Mouse (Mus musculus) lung, embryonic 15.5 days (tissue): Measurements from ENCODE around the gene Arhgap17. TPM values are rescaled to one million over a fixed set of nuclear protein-coding genes. Genes with fewer than 3 reads are reported as not detected.

ENCODE experiments used
- ATAC-seq: fragments of 200-750 bp; cut with Nextera tagmentation; 2 replicates; pipeline ENCODE4 v1.8.0; 2017; ENCODE audit warnings: moderate number of reproducible peaks, borderline replicate concordance; ENCODE audit not compliant: low FRiP score, low TSS enrichment; ENCODE audit errors: extremely low read depth
- H3K27ac ChIP-seq: fragments of 300-500 bp; sonication (generic); 2 replicates; pipeline ENCODE4 v1.5.1; 2015; ENCODE audit warnings: moderate library complexity, mild to moderate bottlenecking, inconsistent platforms
- H3K27me3 ChIP-seq: fragments of 300-500 bp; sonication (generic); 2 replicates; pipeline ENCODE4 v1.6.1; 2015; ENCODE audit warnings: inconsistent platforms
- H3K36me3 ChIP-seq: fragments of 300-500 bp; sonication (generic); 2 replicates; pipeline ENCODE4 v1.6.1; 2015; ENCODE audit warnings: inconsistent platforms
- H3K4me1 ChIP-seq: fragments of 300-500 bp; sonication (generic); 2 replicates; pipeline ENCODE4 v1.6.1; 2015; ENCODE audit warnings: inconsistent platforms
- H3K4me2 ChIP-seq: fragments of 300-500 bp; sonication (generic); 2 replicates; pipeline ENCODE4 v1.6.1; 2015; ENCODE audit warnings: inconsistent platforms, mild to moderate bottlenecking, moderate library complexity
- H3K4me3 ChIP-seq: fragments of 300-500 bp; sonication (generic); 2 replicates; pipeline ENCODE4 v1.5.1; 2015; ENCODE audit warnings: mild to moderate bottlenecking, inconsistent platforms
- H3K9ac ChIP-seq: fragments of 300-500 bp; sonication (generic); 2 replicates; pipeline ENCODE4 v1.6.1; 2015; ENCODE audit warnings: inconsistent platforms
- H3K9me3 ChIP-seq: fragments of 300-500 bp; sonication (generic); 2 replicates; pipeline ENCODE4 v1.6.1; 2016; ENCODE audit warnings: inconsistent platforms
- WGBS: fragments of 180-500 bp; shearing (Covaris S2); methylation state at CpG from one replicate; pipeline ENCODE4 v1.1.7; 2015; 5-methylcytosine and 5-hydroxymethylcytosine counted together
- polyA plus RNA-seq: library from polyadenylated mRNA; unstranded; fragments of >200 nt; fragmentation: Nextera tagmentation; extraction: Ambion mirVana; gene quantifications from 2 replicates; pipeline ENCODE4 v1.2.1, GENCODE M21; 2015

The Arhgap17 gene
- polyA plus RNA-seq, 1 experiment from 2014 or later, result 18.5 TPM

DNA sequence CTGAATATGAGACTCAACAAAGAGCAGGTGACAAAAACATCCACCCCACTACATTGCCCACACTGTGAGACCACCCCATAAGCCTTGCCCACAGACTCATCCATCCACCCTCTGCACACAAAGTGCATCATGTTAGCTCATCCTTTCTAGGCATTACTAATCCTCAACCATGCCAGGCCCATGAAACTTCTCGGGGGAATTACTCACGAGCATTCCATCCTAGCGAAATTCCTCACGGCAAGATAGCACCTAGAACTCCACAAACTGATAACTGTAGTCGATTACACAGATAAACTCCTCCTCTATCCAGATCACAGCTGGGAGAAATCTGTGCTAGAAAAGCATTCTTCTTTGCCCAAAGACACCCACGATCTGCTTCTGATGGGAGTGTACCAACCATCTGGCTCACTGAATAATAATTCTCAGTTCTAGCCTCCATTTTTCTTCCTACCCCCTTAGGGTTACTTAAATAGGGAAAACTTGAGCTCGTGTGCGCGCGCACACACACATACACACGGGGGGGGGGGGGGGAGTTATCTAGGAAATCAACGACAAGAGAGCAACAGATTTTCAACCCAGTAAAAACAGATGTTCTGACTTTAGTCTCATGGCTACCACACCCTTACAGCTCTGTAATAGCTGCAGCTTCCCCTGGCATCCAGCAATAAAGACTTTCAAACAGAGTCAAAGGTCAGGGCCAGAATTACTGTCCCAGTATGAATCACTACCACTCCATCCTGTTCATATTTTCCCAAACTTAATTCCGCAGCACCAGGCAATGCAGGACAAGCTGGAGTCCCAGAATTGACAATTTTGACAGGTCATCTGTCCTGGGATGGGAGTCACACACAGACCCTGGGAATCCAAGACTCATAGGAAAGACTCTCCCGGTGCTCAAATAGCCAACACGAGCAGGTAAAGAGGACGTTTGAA is 2.2 kb downstream of the Arhgap17 start:
- Histone ChIP-seq H3K4me1 (peaks cover 45% of the 10 kb centered on the region), H3K4me2 (peak overlapping the region; percentile 86), H3K27me3 (no peaks in the 10 kb centered on the region), H3K9ac (0 out of 2 replicates have a peak overlapping the region, but pooled peaks have one; percentile 88), H3K9me3 (no peaks in the 10 kb centered on the region), H3K36me3 (no peaks in the 10 kb centered on the region), H3K4me3 (peak overlapping the region; percentile 92), H3K27ac (no peak overlapping the region)
- WGBS, result 74% methylated on average over 16 of the region's 16 CpGs
- ATAC-seq, result no peak

DNA sequence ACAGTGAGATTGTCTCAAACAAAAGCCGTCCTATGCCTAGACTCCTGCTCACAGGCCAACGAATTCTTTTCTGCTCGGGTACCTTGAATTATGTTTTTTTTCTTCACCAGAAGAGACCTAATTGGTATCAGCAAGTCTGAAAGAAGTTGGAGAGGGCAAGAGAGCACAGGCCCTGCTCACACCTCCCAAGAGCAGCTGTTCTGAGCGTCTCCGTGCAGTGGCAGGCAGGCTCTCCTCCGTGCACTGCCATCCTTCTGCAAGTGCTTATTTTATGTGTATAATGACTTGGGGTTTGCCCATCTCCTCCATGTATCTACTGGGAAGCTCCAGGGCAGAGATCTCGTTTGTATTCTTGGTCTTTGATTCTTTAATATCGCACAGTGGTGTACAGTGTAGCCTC is 2.9 kb downstream of the Arhgap17 start:
- Histone ChIP-seq H3K9ac (no peak overlapping the region), H3K27me3 (no peaks in the 10 kb centered on the region), H3K27ac (no peak overlapping the region), H3K4me1 (peaks cover 45% of the 10 kb centered on the region), H3K36me3 (no peaks in the 10 kb centered on the region), H3K4me3 (no peak overlapping the region), H3K9me3 (no peaks in the 10 kb centered on the region), H3K4me2 (no peak overlapping the region)
- no peak for ATAC-seq
- WGBS, result 87% methylated on average over 8 of the region's 8 CpGs

DNA sequence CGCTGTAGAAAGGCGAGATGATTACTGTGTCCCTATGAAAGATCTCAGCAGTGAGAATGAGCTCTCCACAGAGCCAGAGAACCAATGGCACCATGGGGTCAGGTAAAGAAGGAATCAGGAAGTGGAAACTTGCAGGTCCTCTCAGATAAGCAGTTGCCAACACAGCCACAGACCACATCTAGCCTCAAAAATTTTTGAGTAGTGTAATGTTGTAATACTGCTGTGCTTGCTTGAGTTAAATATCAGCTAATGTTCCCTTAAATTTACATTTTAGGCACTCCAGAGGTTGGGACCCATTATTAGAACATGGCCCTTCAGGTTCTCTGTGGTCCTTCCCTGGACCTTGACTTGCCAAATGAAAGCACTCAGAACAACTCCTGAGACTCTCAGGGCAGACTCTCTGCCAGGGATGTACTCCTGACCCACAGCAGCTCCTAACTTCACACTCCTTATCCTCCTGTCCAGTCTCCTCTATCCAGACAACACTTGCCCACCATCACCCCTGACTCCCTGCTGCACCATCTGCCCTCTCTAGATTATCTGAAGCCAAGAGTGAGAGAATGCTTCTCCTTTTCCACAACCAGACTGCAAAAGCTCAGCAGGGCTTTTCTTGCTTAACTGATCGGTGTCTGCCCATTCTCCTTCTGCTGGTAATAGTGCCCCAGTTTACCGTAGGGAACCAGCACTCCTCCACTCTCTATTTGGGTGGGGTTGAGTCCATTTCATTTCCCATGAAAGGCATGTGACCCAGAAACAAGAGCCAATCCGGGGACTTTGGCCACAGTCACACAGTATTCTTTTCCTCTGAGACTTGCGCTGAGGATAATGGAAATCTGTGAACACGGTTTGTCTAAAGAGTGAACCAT is 3.6 kb downstream of the Arhgap17 start:
- H3K4me3 ChIP-seq, result no peak overlapping the region
- peaks cover 45% of the 10 kb centered on the region for H3K4me1 ChIP-seq
- WGBS, result 81% methylated on average over 7 of the region's 7 CpGs

DNA sequence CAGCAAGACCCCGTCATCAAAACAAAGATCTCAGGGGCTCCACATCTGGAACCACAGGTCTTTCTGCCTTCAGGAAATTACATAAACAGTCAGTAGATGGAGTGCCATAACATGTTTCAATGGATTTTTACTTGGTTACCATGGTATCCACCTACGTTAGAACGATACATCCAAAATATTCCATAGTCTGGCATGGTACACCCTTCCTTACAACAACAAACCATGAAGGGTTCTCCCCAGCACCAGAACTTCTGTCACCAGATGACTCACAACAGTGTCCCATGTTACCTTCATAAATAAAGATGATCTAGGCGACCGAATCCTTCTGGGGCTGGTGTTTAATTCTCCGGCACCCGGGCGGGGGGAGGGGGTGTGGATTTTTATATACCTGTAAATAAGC is 5.7 kb downstream of the Arhgap17 start:
- no peak overlapping the region for H3K27ac ChIP-seq
- no peak overlapping the region for H3K4me2 ChIP-seq
- H3K4me1 ChIP-seq, result peaks cover 38% of the 10 kb centered on the region
- 88% methylated on average over 8 of the region's 8 CpGs for WGBS
- no peaks in the 10 kb centered on the region for H3K9me3 ChIP-seq
- ATAC-seq, result no peak
- no peak overlapping the region for H3K9ac ChIP-seq
- no peaks in the 10 kb centered on the region for H3K27me3 ChIP-seq
- H3K36me3 ChIP-seq, result no peaks in the 10 kb centered on the region
- H3K4me3 ChIP-seq, result no peak overlapping the region

More for the DNA sequence above, 3.6 kb downstream of the Arhgap17 start:
- no peak for ATAC-seq
- Histone ChIP-seq H3K27ac (peak overlapping the region; percentile 41; the same call in 1 of the 2 replicates), H3K4me2 (no peak overlapping the region), H3K36me3 (no peaks in the 10 kb centered on the region), H3K9ac (no peak overlapping the region), H3K27me3 (no peaks in the 10 kb centered on the region), H3K9me3 (no peaks in the 10 kb centered on the region)

DNA sequence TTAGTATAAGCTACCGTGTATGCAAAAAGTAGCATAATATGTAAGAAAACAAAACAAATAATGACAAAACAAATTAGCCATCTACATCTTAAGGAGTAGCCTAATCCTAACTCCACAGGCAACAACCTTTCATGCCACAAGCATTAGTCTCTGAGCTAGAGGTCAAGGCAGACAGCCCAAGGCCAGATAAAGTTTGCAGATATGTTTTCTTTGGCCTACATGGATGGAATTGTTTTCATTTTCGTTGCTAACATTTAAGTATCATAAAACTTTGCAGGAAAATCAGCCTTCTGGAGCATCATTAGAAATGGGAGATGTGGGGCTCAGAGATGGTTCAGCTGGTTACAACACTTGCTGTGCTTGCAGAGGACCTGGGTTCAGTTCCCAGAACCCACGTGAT is 6.9 kb downstream of the Arhgap17 start:
- Histone ChIP-seq H3K4me3 (no peak overlapping the region), H3K4me2 (no peak overlapping the region), H3K27me3 (no peaks in the 10 kb centered on the region), H3K4me1 (peaks cover 26% of the 10 kb centered on the region), H3K9ac (no peak overlapping the region), H3K9me3 (no peaks in the 10 kb centered on the region), H3K27ac (no peak overlapping the region), H3K36me3 (no peaks in the 10 kb centered on the region)
- WGBS, result 77% methylated on average over 3 of the region's 3 CpGs
- no peak for ATAC-seq

DNA sequence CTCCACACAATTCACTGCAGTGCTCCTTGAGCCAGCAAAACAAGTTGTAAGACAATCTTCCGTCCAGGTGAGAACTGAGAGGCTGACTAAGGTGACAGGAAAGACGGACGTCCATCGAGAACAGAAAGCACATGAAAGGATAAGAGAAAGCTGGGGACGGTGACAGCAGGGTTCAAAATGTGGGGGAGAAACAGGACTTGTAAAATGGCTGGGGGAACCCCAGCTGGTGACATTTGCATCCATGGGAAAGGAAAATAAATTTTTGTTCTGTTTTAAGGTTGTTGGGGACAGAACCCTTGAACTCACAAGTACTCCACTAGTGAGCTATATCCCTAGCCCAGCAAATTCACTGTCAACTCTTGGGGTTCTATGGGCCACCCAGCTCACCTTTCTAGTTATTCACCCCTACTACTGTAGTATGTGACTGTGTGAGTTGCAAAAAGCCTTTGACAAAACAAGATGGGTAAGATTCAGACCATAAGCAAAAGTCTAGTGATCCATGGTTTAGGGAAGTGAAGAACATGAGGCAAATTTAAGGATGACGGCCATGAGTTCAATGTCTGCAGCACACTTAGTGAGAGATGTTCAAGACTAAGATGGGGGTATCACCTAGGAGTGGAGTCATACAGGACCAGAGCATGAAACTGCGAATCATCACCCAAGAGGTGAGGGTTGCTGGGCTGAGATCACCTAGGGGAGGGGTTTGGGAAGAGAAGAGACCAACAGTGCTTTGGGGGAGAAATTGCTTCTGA is 8.3 kb downstream of the Arhgap17 start:
- no peaks in the 10 kb centered on the region for H3K27me3 ChIP-seq
- H3K9ac ChIP-seq, result no peak overlapping the region
- ATAC-seq, result no peak
- peaks cover 13% of the 10 kb centered on the region for H3K4me1 ChIP-seq
- 87% methylated on average over 7 of the region's 7 CpGs for WGBS
- no peaks in the 10 kb centered on the region for H3K36me3 ChIP-seq
- no peaks in the 10 kb centered on the region for H3K9me3 ChIP-seq
- no peak overlapping the region for H3K27ac ChIP-seq
- H3K4me3 ChIP-seq, result no peak overlapping the region
- H3K4me2 ChIP-seq, result no peak overlapping the region

DNA sequence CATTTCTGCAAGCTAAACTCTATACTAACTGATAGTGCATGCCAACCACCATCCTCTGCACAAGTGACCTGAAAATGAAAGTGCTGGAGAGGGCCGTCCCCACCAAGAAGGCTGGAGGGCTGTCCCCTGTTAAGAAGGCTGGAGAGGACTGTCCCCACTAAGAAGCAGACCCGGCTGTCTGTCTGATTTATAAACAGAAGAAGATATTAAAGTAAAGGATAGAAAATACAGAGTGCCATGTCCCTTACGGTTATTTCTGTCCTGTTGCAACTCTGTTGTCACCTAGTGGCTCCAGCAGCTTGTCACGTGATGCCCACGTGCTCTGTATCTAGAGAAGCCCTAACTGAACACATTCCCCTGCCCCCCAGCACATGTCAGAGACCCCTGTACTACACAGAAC is 9.5 kb downstream of the Arhgap17 start:
- no peaks in the 10 kb centered on the region for H3K36me3 ChIP-seq
- 72% methylated on average over 5 of the region's 5 CpGs for WGBS
- no peaks in the 10 kb centered on the region for H3K9me3 ChIP-seq
- no peak overlapping the region for H3K4me3 ChIP-seq
- H3K27ac ChIP-seq, result no peak overlapping the region
- no peak overlapping the region for H3K4me2 ChIP-seq
- no peak overlapping the region for H3K9ac ChIP-seq
- no peak for ATAC-seq
- H3K4me1 ChIP-seq, result peaks cover 1% of the 10 kb centered on the region; the same call in 1 of the 2 replicates
- no peaks in the 10 kb centered on the region for H3K27me3 ChIP-seq

DNA sequence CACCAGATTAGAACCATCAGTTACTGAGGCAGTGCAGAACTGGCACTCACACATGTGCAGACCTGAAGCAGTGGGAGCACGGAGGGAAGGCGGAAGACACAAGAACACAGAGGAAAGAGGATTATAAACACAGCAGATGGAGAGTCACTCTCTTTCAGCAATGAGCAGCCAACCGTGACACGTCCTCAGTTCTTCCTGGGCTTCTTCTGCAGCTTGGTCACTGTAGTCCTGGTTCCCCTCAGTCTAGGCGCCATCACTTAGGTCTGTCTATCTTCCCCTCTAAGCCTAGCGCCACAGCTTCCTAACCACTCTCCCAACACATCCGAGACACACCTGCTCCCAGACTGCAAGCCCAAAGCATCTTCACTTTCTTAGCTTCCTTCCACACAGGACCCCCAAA is 10.6 kb downstream of the Arhgap17 start:
- Histone ChIP-seq H3K4me2 (no peak overlapping the region), H3K9ac (no peak overlapping the region), H3K27me3 (no peaks in the 10 kb centered on the region), H3K4me3 (no peak overlapping the region), H3K27ac (no peak overlapping the region), H3K36me3 (no peaks in the 10 kb centered on the region), H3K9me3 (no peaks in the 10 kb centered on the region), H3K4me1 (no peaks in the 10 kb centered on the region)
- ATAC-seq, result no peak
- 76% methylated on average over 7 of the region's 7 CpGs for WGBS

DNA sequence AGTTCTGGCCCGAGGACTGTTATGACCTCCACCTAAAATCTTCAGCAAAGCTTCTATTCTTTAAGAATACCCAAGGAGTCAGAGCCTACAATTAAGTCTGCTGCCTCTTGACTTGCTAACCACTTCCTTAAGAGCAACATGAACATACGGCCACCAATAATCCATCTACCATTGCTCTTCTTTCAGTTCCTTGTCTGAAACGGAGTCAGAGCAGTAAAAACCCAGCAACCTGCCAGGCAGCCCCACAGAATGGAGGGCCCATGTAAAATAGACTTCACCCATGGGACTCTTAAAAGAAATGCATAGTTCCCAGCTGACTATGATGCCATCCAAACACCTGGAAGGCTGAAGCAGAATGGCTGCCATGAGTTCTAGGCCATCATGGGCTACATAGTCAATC is 13.6 kb downstream of the Arhgap17 start:
- no peak for ATAC-seq
- Histone ChIP-seq H3K9ac (no peak overlapping the region), H3K4me2 (no peak overlapping the region), H3K4me1 (no peaks in the 10 kb centered on the region), H3K36me3 (no peaks in the 10 kb centered on the region), H3K4me3 (no peak overlapping the region), H3K27me3 (no peaks in the 10 kb centered on the region), H3K9me3 (no peaks in the 10 kb centered on the region), H3K27ac (no peak overlapping the region)
- WGBS, result 87% methylated on average over 3 of the region's 3 CpGs

DNA sequence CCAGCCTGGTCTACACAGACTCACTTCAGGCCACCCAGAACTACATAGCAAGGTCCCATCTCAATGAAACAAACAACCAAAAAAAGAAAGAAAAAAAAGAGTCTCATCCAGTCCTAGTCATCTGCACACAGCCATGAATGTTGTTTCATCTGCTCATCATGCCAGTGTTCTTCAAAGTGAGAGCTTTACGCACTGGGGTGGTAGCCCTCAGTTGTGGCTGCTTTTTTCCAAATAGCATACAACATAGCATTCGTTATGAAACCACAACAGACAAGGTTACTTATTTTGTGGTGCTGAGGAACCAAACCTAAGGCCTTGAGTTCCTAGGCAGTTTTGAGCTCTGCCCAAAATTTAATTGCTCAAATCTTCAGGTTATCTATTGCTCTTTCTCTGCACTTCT is 14.9 kb downstream of the Arhgap17 start:
- H3K27me3 ChIP-seq, result no peaks in the 10 kb centered on the region
- H3K9ac ChIP-seq, result no peak overlapping the region
- no peak overlapping the region for H3K27ac ChIP-seq
- no peak for ATAC-seq
- no peak overlapping the region for H3K4me2 ChIP-seq
- 87% methylated on average over 2 of the region's 2 CpGs for WGBS
- no peak overlapping the region for H3K4me3 ChIP-seq
- H3K9me3 ChIP-seq, result no peaks in the 10 kb centered on the region
- no peaks in the 10 kb centered on the region for H3K36me3 ChIP-seq
- H3K4me1 ChIP-seq, result peaks cover 5% of the 10 kb centered on the region; the same call in 1 of the 2 replicates

DNA sequence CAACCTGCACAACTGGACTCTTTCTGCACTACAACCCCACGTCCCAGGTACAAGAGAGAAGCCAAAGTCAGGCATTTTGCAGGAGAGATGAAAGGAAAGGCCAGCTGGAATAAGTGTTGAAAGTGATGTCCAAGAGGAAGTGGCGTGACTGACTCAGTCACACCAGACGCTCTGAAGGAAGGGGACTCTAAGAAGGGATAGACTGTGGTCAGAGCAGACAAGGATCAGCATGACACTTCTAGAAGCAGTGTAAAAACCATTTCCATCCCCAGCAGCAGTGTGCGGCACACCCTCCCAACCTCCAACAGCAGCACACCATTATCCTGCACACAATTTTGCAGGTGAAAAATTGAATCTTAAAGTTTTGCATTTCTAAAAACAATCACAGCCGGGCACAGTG is 15.3 kb downstream of the Arhgap17 start:
- 68% methylated on average over 5 of the region's 5 CpGs for WGBS
- H3K27me3 ChIP-seq, result no peaks in the 10 kb centered on the region
- H3K4me3 ChIP-seq, result no peak overlapping the region
- no peak overlapping the region for H3K9ac ChIP-seq
- H3K4me1 ChIP-seq, result peaks cover 5% of the 10 kb centered on the region; the same call in 1 of the 2 replicates
- no peaks in the 10 kb centered on the region for H3K9me3 ChIP-seq
- H3K4me2 ChIP-seq, result no peak overlapping the region
- no peaks in the 10 kb centered on the region for H3K36me3 ChIP-seq
- H3K27ac ChIP-seq, result no peak overlapping the region
- ATAC-seq, result no peak
